Mouse (Mus musculus): ENCODE measurements around the gene Slc38a7.
A peak's percentile ranks its signal among the peaks of the same experiment; 100 is the strongest.
"Not testable (repeated sequence)": the region's sequence is repeated elsewhere in the genome, so short reads cannot be mapped to it uniquely, and the experiment has no call there.

The Slc38a7 gene

DNA sequence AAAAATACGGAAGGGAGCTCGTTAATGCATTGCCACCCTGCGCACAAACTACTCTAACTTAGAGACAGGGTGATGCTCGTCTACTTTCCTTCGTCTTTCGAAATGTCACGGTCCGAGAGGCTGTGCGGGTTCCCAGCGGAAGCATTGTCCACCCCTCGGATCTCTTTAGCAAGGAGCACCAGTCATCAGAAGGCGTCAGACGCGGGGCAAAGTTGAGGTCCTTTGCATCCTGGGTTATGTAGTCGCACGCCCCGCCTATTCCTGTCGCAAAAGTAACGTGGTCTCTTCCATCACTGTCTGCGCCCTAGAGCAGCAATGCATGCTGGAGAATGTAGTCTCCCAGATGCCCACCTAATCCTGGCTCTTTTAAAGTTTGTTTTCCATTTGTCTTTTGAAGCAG, 45.5 kb downstream of the Slc38a7 start:
- peak; percentile 85 to 91 for DNase-seq (ENCODE audit: low spot score in 2 of 2)

DNA sequence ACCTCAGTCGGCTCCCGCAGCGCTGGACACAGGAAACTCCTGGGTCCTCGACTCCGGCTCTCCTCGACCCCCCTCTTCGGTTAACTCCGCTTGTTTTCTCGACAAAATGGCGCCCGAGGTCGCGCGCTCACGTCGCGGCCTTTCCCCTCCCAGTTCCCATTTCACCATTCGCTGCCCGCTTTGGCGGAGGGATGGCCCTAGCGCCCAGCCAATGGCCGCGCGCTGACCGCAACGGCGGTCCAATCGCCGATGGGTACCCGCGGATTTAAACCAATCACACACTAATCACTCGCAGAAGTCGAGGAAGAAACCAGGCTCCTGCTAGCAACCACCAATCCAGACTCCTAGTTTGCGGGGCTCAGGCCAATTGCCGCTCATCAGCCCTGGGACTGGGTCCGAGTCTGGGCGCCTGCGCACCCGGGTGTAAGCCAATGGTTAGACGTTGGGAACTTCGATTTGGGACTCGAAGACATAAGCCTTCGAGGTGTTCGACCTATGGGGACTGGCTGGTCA, 46.0 kb downstream of the Slc38a7 start, which contains the start of gene Cnot1:
TSS of gene Cnot1 (minus strand) at position 134 of the 513 bp plus-strand sequence.
- DNase-seq (ENCODE audit: low spot score in 2 of 2): peak; percentile 95 to 97

DNA sequence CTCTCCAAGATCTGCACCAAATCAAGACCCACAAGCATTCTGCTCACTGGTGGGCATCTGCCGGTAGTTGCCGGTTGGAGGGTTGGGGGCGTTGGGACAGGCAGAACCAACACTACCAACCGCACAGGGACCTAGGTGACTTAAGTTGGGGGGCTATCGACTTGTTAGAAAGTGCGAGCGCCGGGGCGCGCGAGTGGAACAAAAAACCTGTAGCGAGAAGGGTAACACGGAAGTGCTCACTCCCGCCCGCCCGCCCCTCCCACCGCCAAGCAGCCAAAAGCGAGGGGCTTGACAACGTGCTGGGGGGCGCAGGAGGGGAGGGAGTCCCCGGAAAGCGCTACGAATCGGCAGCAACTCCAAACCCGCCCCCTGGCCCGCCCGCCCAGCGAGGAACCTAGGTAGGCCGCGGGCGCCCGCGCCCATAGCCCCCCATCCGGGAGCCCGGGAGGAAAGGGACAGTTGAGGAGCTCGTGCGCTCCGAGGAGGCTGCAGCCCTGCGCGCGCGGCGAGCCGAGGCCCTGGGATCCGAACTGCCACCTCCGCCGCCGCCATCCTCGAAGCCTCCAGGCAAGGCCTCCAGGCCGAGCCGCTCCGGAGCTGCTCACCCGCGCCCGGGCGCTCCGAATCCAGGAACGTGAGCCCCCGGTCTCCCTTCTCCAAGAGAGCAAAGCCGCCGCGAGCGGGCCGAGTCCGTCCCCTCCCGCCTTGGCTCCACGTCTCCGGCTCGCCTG, 46.7 kb downstream of the Slc38a7 start:
- peak; percentile 19 to 65 for DNase-seq (ENCODE audit: low spot score in 2 of 2)

DNA sequence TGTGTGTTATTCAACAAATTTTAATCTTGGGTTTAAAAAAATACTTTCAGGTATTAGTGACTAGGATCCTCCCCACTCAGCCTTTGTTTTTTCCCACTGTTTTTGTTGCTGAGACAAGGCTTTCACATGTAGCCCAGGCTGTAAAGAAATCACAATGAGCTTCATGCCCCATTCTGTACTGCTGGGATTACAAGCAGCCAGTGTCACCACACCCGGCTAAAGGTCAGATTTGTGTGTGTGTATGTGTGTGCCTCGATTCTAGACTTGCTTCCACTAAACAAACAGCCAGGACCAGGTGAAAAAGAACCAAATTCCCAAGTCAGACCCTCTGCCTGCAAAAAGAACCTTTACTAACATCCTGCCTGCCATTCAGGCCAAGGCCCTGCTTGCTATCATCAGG, 47.9 kb downstream of the Slc38a7 start:
- DNase-seq (ENCODE audit: low spot score in 2 of 2): peak in 1 of 2 experiments; percentile 12

GRCm38 (mm10) chr8:95802231-95802630, 51.1 kb downstream of the Slc38a7 start:
- DNase-seq (ENCODE audit: low spot score in 2 of 2): no peak

DNA sequence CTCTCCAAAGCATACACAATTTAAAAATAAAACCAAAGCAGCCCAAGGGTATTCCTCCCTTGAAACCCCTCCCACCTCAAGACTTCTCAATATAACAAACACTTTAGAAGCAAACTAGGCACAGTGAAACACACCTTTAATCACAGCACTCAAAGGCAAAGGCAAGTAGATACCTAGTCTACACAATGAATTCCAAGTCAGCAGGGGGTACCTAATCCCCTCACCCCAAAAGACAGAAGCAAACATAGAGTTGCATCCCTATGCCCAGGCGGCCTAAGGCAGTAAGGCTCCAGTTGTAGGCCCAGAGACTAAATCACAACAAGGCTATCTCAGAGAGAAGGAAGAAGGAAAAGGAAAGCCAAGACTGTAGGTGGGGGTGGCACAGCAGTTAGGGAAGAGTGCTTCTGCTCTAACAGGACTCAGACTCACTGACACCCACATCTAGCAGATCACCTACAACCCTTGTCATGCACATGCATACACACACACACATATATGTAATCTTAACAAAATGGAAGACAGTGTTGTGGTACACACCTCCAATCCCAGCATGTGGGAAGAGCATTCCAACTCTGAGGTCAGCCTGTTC, 51.8 kb downstream of the Slc38a7 start:
- no peak for DNase-seq (ENCODE audit: low spot score in 2 of 2)

DNA sequence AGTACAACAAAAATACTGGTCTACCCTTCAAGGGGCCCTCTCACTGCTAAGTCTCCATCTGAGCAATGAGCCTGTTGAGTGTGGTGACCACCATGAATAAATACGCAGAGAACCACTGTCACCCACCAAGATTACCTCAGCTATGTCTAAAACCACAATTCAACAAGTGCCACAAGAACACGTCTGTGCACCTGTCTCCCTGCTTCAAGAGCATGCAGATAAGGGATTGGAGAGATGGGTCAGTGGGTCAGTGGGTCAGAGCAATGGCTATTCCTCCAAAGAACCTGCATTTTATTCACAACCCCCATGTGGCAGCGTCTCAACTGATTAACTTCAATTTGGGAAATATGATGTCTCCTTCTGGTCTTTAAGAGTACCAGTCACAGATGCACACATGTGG, 53.0 kb downstream of the Slc38a7 start:
- DNase-seq (ENCODE audit: low spot score in 2 of 2): no peak

GRCm38 (mm10) chr8:95799891-95800290, 53.4 kb downstream of the Slc38a7 start:
- DNase-seq (ENCODE audit: low spot score in 2 of 2): no peak

GRCm38 (mm10) chr8:95799117-95799516, 54.2 kb downstream of the Slc38a7 start:
- DNase-seq (ENCODE audit: low spot score in 2 of 2): no peak

DNA sequence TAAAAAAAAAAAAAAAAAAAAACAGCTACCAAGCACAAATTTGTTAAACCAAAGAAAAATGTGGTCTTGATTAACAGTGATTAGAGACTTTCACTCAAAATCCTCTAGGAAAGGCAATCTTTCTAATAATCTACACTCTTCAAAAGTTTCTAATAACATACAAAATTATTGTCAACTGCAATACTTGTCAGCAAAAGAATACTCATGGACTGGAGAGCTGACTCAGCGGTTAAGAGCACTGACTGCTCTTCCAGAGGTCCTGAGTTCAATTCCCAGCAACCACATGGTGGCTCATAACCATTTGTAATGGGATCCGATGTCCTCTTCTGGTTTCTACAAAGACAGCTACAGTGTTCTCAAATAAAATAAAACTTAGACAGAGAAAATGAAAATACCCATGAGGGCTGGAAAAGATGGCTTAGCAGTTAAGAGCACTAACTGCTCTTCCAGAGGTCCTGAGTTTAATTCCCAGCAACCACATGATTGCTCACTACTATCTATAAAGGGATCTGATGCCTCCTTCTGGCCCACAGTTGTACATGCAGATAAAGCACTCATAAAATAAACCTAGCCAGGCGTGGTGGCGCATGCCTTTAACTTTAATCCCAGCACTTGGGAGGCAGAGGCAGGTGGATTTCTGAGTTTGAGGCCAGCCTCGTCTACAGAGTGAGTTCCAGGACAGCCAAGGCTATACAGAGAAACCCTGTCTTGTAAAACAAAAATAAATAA, 57.8 kb downstream of the Slc38a7 start:
- DNase-seq (ENCODE audit: low spot score in 2 of 2): not testable (repeated sequence)

All from urinary bladder, postnatal 4 days (tissue).